Mouse (Mus musculus) heart, postnatal 0 days (tissue): Measurements from ENCODE around the gene Aknad1.

Experiments used
- CTCF ChIP-seq: IDR thresholded peaks from 2 replicates; pipeline ENCODE4 v1.5.1; 2016; ENCODE audit warnings: antibody characterized with exemption, control low read depth, low read depth
- EP300 ChIP-seq: IDR thresholded peaks from 2 replicates; pipeline ENCODE4 v1.6.1; 2016; ENCODE audit warnings: antibody characterized with exemption, low read depth

DNA sequence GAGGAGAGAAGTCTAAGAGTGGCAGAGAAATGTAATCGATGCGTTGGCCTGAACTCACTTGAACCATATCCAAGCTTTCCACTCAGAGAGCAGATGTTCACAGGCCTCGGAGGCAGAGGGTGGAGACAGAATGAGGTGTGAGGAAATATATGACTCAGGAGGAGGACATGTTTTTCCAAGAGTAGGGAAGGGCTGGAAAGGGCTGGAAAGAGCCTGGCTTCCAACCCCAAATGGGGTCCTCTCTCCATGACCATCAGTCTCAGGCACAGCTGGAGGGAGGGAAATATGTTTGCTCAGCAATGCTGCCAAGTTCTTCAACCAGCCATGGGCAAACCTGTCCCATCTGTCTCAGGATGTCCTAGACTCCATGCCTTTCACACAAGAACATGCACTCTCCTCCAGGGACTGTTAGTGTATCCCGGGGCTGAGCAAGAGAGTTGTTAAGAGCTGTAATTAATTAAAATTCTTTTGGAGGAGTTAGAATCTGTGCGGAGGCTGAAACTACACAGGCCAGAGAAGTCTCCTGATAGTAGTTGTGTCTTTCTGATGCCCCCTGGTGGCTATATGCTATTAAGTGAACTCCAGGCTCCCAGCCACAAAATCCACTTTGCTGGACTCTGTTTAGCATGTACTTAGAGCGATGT, 31.4 kb downstream of the Aknad1 start:
- peak; percentile 66 for TF ChIP-seq CTCF
- no peak for TF ChIP-seq EP300
